Mouse (Mus musculus) brain, adult 10 weeks (tissue): ENCODE data around the gene Cd300c. TPM values are rescaled to one million over a fixed set of nuclear protein-coding genes. Genes with fewer than 3 reads are reported as not detected.

Source experiments
- polyA plus RNA-seq: library from polyadenylated mRNA; stranded (reverse); fragments of 350-450 nt; fragmentation: Illumina TruSeq; extraction: RNeasy Lipid Tissue Mini Kit (QIAGEN cat#74804); gene quantifications from one replicate; pipeline ENCODE4 v1.2.3, GENCODE M21; 2015; ENCODE audit warnings: low read depth, low replicate concordance

Cd300c gene
- polyA plus RNA-seq: not detected

GRCm38 (mm10) chr11:114968752-114969207 is at the start of gene Cd300c:
TSS of gene Cd300c (minus strand) at chr11:114969157.

GRCm38 (mm10) chr11:115016093-115016492 is 47.1 kb upstream of the Cd300c start, which contains the start of gene Cd300ld2:
TSS of gene Cd300ld2 (minus strand) at chr11:115016193.

GRCm38 (mm10) chr11:115001474-115002040 is 32.6 kb upstream of the Cd300c start, which contains the start of gene Cd300c2:
TSS of gene Cd300c2 (minus strand) at chr11:115001880.

DNA sequence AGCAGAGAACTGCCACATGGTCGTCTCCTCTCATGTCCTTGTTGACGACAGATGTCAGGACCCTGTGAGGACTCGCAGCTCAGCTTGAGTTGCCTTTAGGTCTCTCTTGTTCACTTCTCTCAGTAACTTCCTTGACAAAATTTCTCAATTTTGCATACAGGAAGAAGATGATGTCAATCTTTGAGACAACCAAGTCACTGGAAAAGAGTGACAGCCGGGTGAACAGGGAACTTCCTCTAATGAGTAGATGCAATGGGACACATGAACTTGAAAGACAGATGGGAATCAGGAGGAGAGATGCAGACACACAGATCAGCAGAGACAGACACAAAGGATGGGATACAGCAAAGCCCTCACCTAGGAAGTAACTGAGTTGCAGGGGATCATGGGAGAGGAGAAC is 20.8 kb upstream of the Cd300c start, which contains the start of gene Cd300ld:
Gene Cd300ld, minus strand, starts transcription at position 130 of the 400 bp plus-strand sequence.

DNA sequence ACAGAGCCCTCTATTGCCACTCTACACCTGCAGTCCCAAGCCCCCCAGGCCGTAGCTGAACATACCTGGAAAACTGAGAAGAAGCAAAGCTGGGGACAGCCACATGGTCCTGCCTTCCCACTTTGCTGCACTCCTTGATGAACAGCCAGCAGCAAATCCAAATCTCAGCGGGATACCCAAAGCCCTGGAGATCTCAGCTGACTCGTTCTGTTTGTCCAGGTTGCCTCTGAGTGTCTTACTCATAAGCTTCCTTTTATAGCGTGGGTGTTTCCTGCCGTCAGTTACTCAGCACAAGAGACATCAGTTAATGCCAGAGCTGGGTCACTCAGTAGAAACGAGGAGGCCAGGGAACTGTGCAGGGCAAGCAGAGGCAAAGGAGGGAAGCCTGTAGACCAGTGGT is 34.8 kb downstream of the Cd300c start, which contains the start of gene Cd300lb:
Gene Cd300lb, minus strand, starts transcription at position 243 of the 400 bp plus-strand sequence.

Other genes starting within 250 kb of the Cd300c start
- 3.4 TPM for gene Dnaic2, start 241.7 kb downstream of the Cd300c start, polyA plus RNA-seq
- gene Kif19a, start 203.8 kb downstream of the Cd300c start, polyA plus RNA-seq: 2.9 TPM
- 28.9 TPM for gene Btbd17, start 173.2 kb downstream of the Cd300c start, polyA plus RNA-seq
- gene Gpr142, start 170.2 kb downstream of the Cd300c start, polyA plus RNA-seq: not detected
- gene Gprc5c, start 118.0 kb downstream of the Cd300c start, polyA plus RNA-seq: 3.0 TPM
- gene Cd300a, start 79.1 kb downstream of the Cd300c start, polyA plus RNA-seq: 1.5 TPM
- gene Cd300lb, start 34.8 kb downstream of the Cd300c start, polyA plus RNA-seq: not detected
- gene Cd300ld, start 20.8 kb upstream of the Cd300c start, polyA plus RNA-seq: not detected
- 8.6 TPM for gene Cd300c2, start 32.7 kb upstream of the Cd300c start, polyA plus RNA-seq
- gene Cd300ld2, start 47.0 kb upstream of the Cd300c start, polyA plus RNA-seq: not detected
- gene Cd300ld4, start 57.9 kb upstream of the Cd300c start, polyA plus RNA-seq: not detected
- gene Cd300ld5, start 68.6 kb upstream of the Cd300c start, polyA plus RNA-seq: 2.1 TPM
- gene Cd300ld3, start 79.3 kb upstream of the Cd300c start, polyA plus RNA-seq: 0.70 TPM
- not detected for gene Cd300e, start 93.0 kb upstream of the Cd300c start, polyA plus RNA-seq
- 14.0 TPM for gene Rab37, start 122.3 kb upstream of the Cd300c start, polyA plus RNA-seq
- not detected for gene Cd300lf, start 164.8 kb upstream of the Cd300c start, polyA plus RNA-seq
- gene Slc9a3r1, start 194.2 kb upstream of the Cd300c start, polyA plus RNA-seq: 53.0 TPM
- gene Tmem104, start 218.3 kb upstream of the Cd300c start, polyA plus RNA-seq: 8.2 TPM
- gene Nat9, start 218.7 kb upstream of the Cd300c start, polyA plus RNA-seq: 35.8 TPM